Mouse (Mus musculus) brain, embryonic 14.5 days (tissue): ENCODE data around the gene Cox5a. TPM values are rescaled to one million over a fixed set of nuclear protein-coding genes. Genes with fewer than 3 reads are reported as not detected.

ENCODE experiments used
- DNase-seq: peaks from one replicate; pipeline ENCODE4 v3.0.0-alpha.2; 2011; ENCODE audit warnings: low read depth
- CTCF ChIP-seq: fragments of 200-500 bp; IDR thresholded peaks from 2 replicates; pipeline ENCODE4 v1.5.1; 2012; ENCODE audit warnings: inconsistent platforms, mild to moderate bottlenecking, moderate library complexity, borderline replicate concordance; ENCODE audit not compliant: insufficient read depth, insufficient read length; ENCODE audit errors: extremely low read depth
- POLR2A ChIP-seq: fragments of 200-500 bp; IDR thresholded peaks from 2 replicates; pipeline ENCODE4 v1.6.1; 2012; ENCODE audit warnings: mild to moderate bottlenecking, inconsistent platforms, borderline replicate concordance; ENCODE audit not compliant: poor library complexity, insufficient read depth, insufficient read length, severe bottlenecking; ENCODE audit errors: extremely low read depth
- polyA plus RNA-seq: library from polyadenylated mRNA; depleted of rRNA; stranded (reverse); fragments of >200 nt; gene quantifications from 2 replicates; pipeline ENCODE4 v1.2.3, GENCODE M21; 2012; rRNA removed

Cox5a gene
- polyA plus RNA-seq, 1 experiment: 320 TPM

GRCm38 (mm10) chr9:57560861-57561710 is 40.0 kb downstream of the Cox5a start, which contains the start of gene Scamp2:
Gene Scamp2, plus strand, starts transcription at chr9:57560943.
- peak; percentile 42; the same call in 1 of the 2 replicates for TF ChIP-seq POLR2A
- TF ChIP-seq CTCF: no peak
- DNase-seq: peak; percentile 97

GRCm38 (mm10) chr9:57561711-57562099 is 40.6 kb downstream of the Cox5a start:
- no peak for TF ChIP-seq CTCF
- no peak for TF ChIP-seq POLR2A
- no peak for DNase-seq

- TF ChIP-seq POLR2A: no peak
- no peak for TF ChIP-seq CTCF
- DNase-seq: no peak
Measured at GRCm38 (mm10) chr9:57562896-57563372, 41.9 kb downstream of the Cox5a start.

- DNase-seq: no peak
- TF ChIP-seq POLR2A (no peak), CTCF (no peak)
Measured at GRCm38 (mm10) chr9:57564609-57565008, 43.5 kb downstream of the Cox5a start.

GRCm38 (mm10) chr9:57565741-57566221 is 44.7 kb downstream of the Cox5a start:
- DNase-seq: peak; percentile 71
- no peak for TF ChIP-seq POLR2A
- TF ChIP-seq CTCF: no peak

GRCm38 (mm10) chr9:57566846-57567245 is 45.8 kb downstream of the Cox5a start:
- TF ChIP-seq CTCF (peak; percentile 36; the same call in 1 of the 2 replicates), POLR2A (no peak)
- no peak for DNase-seq

GRCm38 (mm10) chr9:57568500-57568899 is 47.4 kb downstream of the Cox5a start:
- DNase-seq: no peak
- no peak for TF ChIP-seq CTCF
- no peak for TF ChIP-seq POLR2A

- DNase-seq: no peak
- TF ChIP-seq CTCF (no peak), POLR2A (no peak)
Measured at GRCm38 (mm10) chr9:57574397-57574796, 53.3 kb downstream of the Cox5a start.

GRCm38 (mm10) chr9:57575577-57575976 is 54.5 kb downstream of the Cox5a start:
- DNase-seq: no peak
- no peak for TF ChIP-seq CTCF
- no peak for TF ChIP-seq POLR2A

GRCm38 (mm10) chr9:57577144-57577849 is 56.2 kb downstream of the Cox5a start:
- TF ChIP-seq POLR2A (no peak), CTCF (no peak)
- DNase-seq: no peak

Other genes starting within 250 kb of the Cox5a start
- gene Ppcdc, start 81.2 kb upstream of the Cox5a start, polyA plus RNA-seq: 17.9 and 21.1 TPM in 2 replicates
- gene Scamp5, start 53.2 kb upstream of the Cox5a start, polyA plus RNA-seq: 222 and 241 TPM in 2 replicates
- gene Rpp25, start 17.2 kb upstream of the Cox5a start, polyA plus RNA-seq: 8.2 and 12.1 TPM in 2 replicates
- 12.1 and 12.2 TPM in 2 replicates for gene Fam219b, start 16.3 kb downstream of the Cox5a start, polyA plus RNA-seq
- gene Mpi, start 31.5 kb downstream of the Cox5a start, polyA plus RNA-seq: 71.2 and 73.3 TPM in 2 replicates
- 65.2 and 89.4 TPM in 2 replicates for gene Scamp2, start 39.7 kb downstream of the Cox5a start, polyA plus RNA-seq
- gene Ulk3, start 68.2 kb downstream of the Cox5a start, polyA plus RNA-seq: 38.8 and 42.1 TPM in 2 replicates
- gene Cplx3, start 85.0 kb downstream of the Cox5a start, polyA plus RNA-seq: 0.29 and 0.49 TPM in 2 replicates
- gene Lman1l, start 99.5 kb downstream of the Cox5a start, polyA plus RNA-seq: 0.04 and 0.12 TPM in 2 replicates
- gene Csk, start 132.4 kb downstream of the Cox5a start, polyA plus RNA-seq: 84.6 and 138 TPM in 2 replicates
- gene Cyp1a2, start 162.4 kb downstream of the Cox5a start, polyA plus RNA-seq: not detected in 2 replicates
- gene Cyp1a1, start 166.7 kb downstream of the Cox5a start, polyA plus RNA-seq: 0.13 and 0.14 TPM in 2 replicates
- 24.1 and 27.0 TPM in 2 replicates for gene Edc3, start 187.3 kb downstream of the Cox5a start, polyA plus RNA-seq
- gene Clk3, start 244.6 kb downstream of the Cox5a start, polyA plus RNA-seq: 153 and 188 TPM in 2 replicates